Mouse (Mus musculus): Measurements from ENCODE around the gene Fam76a. TPM values are rescaled to one million over a fixed set of nuclear protein-coding genes. Genes with fewer than 3 reads are reported as not detected.

Gene Fam76a
- polyA plus RNA-seq, 1 experiment from 2014 or later = 41.9 TPM

DNA sequence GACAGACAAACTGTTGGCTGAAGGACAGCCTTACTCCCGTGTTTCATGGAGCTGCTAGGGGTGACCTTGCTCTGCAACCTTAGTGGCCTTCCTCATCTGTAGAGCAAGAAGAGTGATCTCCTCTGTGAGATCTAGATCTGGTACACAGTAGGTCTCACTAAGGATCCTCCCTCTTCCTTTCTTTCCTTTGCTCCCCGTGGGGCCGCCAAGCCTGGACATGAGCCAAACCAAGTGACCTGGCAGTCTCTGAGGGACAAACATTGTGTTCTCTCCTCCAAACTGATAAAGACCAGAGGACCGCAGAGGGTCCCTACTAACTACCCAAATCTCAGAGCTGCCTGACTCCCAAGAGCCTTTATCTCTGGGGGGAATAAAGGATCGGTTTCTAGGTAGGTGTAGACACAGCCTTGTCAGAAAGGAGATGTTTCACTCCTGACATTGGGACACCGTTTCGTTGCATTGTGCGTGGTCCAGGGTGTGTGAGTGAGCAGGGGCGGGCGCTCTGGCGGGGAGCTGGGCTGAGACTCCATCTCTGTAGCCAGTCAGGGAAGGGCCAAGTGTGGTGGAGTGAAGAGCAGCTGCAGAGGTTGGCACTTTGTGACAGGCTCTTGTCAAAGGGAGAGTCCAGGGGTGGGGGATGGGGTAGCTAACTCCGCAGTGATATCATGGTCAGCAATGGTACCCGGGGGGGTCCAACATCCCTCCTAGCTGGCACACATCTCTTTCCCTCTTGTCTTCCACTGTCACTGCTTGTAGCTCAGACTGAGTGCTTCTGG lies 38.7 kb upstream of the Fam76a start:
- no peak overlapping the region for H3K4me2 ChIP-seq (ENCODE audit: low read length)
- WGBS = 53% methylated on average over 13 of the region's 13 CpGs
- no peak for ATAC-seq (replicated peaks; ENCODE audit: low FRiP score, low TSS enrichment, low read depth)
- no peaks in the 10 kb centered on the region for H3K36me3 ChIP-seq (ENCODE audit: control insufficient read depth, insufficient read depth, low read length)
- no peak overlapping the region for H3K9ac ChIP-seq (ENCODE audit: low read length)
- H3K4me3 ChIP-seq (ENCODE audit: low read depth, low read length) = no peak overlapping the region
- no peaks in the 10 kb centered on the region for H3K27me3 ChIP-seq (replicated peaks; ENCODE audit: control insufficient read depth, insufficient read depth, low read length)
- H3K4me1 ChIP-seq (replicated peaks; ENCODE audit: control insufficient read depth, insufficient read depth, low read length) = peaks cover 30% of the 10 kb centered on the region
- peak overlapping the region; percentile 0; the same call in 1 of the 2 replicates for H3K27ac ChIP-seq (ENCODE audit: low read depth)
- no peak for DNase-seq (ENCODE audit: low spot score)
- no peaks in the 10 kb centered on the region for H3K9me3 ChIP-seq (ENCODE audit: control insufficient read depth, low read length)

DNA sequence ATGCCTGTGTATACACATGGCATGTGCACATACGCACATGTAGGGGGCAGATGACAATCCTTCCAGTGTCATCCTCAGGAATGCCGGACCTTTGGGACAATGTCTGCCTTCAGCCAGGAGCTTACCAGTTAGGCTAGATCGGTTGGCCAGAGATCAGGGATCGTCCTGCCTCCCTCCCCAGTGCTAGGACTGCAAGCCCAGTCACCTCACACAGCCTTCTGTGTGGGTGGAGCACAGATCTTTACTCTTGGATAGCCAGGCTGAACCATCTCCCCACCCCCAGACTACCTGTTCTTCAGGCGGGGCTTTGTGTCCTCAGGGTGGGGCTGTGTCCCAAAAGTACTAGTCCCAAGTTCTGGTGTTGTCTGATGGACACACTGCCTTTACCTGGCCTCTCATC lies 38.0 kb upstream of the Fam76a start:
- Histone ChIP-seq H3K9me3 (ENCODE audit: control insufficient read depth, low read length) (no peaks in the 10 kb centered on the region), H3K27me3 (replicated peaks; ENCODE audit: control insufficient read depth, insufficient read depth, low read length) (no peaks in the 10 kb centered on the region), H3K27ac (ENCODE audit: low read depth) (peak overlapping the region; percentile 84; the same call in 1 of the 2 replicates), H3K4me1 (replicated peaks; ENCODE audit: control insufficient read depth, insufficient read depth, low read length) (peaks cover 30% of the 10 kb centered on the region), H3K36me3 (ENCODE audit: control insufficient read depth, insufficient read depth, low read length) (no peaks in the 10 kb centered on the region), H3K4me3 (ENCODE audit: low read depth, low read length) (no peak overlapping the region), H3K9ac (ENCODE audit: low read length) (no peak overlapping the region), H3K4me2 (ENCODE audit: low read length) (no peak overlapping the region)
- DNase-seq (ENCODE audit: low spot score) (no peak), ATAC-seq (replicated peaks; ENCODE audit: low FRiP score, low TSS enrichment, low read depth) (0 out of 2 replicates have a peak, but pooled peaks have one; percentile 20)
- WGBS = 39% methylated on average over 5 of the region's 5 CpGs

DNA sequence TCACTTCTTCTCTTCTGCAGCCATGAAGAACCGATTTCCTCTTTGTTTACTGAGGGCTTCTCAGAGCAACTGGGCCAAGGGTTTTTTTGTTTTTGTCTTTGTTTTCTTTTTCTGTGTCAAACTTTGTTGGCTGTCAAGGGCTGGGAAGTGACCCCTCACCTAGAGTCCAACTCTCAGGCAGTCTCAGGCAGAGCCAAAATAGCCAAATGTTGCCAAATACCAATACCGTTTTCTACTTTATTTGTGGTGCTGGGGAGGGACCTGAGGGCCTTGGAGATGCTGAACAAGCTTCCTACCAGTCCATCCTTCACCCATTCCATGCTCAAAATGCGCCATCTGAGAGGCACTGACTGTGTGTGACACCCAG lies 37.3 kb upstream of the Fam76a start:
- H3K27me3 ChIP-seq (replicated peaks; ENCODE audit: control insufficient read depth, insufficient read depth, low read length) = no peaks in the 10 kb centered on the region

DNA sequence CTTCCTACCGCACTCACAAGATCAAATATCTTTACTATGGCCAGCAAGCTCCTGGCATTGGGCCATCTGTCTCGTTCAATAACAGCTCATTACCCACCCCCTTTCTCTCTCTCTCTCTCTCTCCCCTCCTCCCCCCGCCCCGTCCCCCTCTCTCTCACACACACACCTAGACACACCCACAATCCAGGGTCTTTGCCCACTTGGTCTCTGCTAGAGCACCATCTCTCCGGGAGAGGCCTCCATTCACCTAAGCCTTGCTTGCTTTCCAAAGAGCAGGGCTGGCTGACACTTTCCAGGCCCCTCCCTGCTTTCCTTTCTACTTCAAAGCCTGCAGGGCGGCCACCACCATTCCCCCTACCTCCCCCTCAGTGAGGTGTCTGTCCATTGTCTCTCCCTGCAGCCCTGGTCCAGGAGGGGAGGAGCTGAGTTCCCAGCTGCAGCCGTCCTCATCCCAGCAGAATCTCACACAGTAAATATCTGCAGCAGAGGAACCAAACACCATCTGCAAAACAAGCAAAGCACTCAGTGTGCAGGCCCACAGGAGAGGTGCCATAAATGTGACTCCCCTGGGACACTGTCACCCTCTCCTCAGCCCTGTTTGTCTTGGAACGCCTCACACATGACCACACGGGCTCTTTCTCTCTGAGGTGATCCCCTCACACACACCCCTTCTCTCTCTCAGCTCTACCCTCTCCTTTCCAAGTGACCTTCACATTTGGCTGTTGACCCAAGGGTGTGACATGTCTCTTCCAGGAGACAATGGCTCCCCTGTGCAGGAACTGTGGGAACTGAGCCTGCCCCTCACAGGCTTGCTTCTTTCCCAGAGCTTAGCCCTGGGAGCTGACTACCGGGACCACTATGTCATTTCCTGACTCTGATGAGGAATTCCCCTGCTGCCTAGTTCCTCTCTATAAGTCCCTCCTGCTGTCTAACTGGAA lies 36.7 kb upstream of the Fam76a start:
- no peak overlapping the region for H3K4me3 ChIP-seq (ENCODE audit: low read depth, low read length)
- peaks cover 30% of the 10 kb centered on the region for H3K4me1 ChIP-seq (replicated peaks; ENCODE audit: control insufficient read depth, insufficient read depth, low read length)
- H3K9me3 ChIP-seq (ENCODE audit: control insufficient read depth, low read length) = no peaks in the 10 kb centered on the region
- WGBS = 6% methylated on average over 10 of the region's 10 CpGs
- peak overlapping the region; percentile 84 for H3K27ac ChIP-seq (ENCODE audit: low read depth)
- H3K9ac ChIP-seq (ENCODE audit: low read length) = no peak overlapping the region
- peak; percentile 73 for ATAC-seq (replicated peaks; ENCODE audit: low FRiP score, low TSS enrichment, low read depth)
- no peaks in the 10 kb centered on the region for H3K36me3 ChIP-seq (ENCODE audit: control insufficient read depth, insufficient read depth, low read length)
- peak overlapping the region; percentile 16 for H3K4me2 ChIP-seq (ENCODE audit: low read length)
- peak; percentile 73 for DNase-seq (ENCODE audit: low spot score)
- H3K27me3 ChIP-seq (replicated peaks; ENCODE audit: control insufficient read depth, insufficient read depth, low read length) = no peaks in the 10 kb centered on the region

More for the DNA sequence above, 37.3 kb upstream of the Fam76a start:
- peak overlapping the region; percentile 84 for H3K27ac ChIP-seq (ENCODE audit: low read depth)
- ATAC-seq (replicated peaks; ENCODE audit: low FRiP score, low TSS enrichment, low read depth) (no peak), DNase-seq (ENCODE audit: low spot score) (no peak)
- H3K9me3 ChIP-seq (ENCODE audit: control insufficient read depth, low read length) = no peaks in the 10 kb centered on the region
- no peak overlapping the region for H3K9ac ChIP-seq (ENCODE audit: low read length)
- H3K4me3 ChIP-seq (ENCODE audit: low read depth, low read length) = no peak overlapping the region
- H3K4me1 ChIP-seq (replicated peaks; ENCODE audit: control insufficient read depth, insufficient read depth, low read length) = peaks cover 30% of the 10 kb centered on the region
- WGBS = 51% methylated on average over 3 of the region's 3 CpGs
- H3K36me3 ChIP-seq (ENCODE audit: control insufficient read depth, insufficient read depth, low read length) = no peaks in the 10 kb centered on the region
- no peak overlapping the region for H3K4me2 ChIP-seq (ENCODE audit: low read length)

DNA sequence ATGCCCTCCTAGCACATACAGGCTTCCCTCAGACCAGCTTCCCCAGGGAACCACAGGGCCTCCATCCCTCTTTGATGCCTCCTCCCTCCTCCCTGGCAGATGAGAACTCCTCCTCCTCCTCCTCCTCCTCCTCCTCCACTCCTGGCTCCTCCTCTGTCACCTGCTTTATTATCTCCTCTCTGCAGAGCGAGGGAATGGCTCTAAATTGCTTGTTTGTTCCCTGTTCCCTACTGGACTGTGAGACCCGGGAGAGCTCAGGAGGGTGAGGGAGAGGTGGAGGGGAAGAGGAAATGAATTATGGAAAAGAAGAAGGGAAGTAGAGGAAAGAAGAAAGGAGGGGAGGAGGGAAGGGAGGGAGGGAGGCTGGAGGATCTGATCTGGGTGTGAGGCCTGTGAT lies 33.0 kb upstream of the Fam76a start:
- ATAC-seq (replicated peaks; ENCODE audit: low FRiP score, low TSS enrichment, low read depth) (no peak), DNase-seq (ENCODE audit: low spot score) (no peak)
- Histone ChIP-seq H3K9me3 (ENCODE audit: control insufficient read depth, low read length) (no peaks in the 10 kb centered on the region), H3K4me3 (ENCODE audit: low read depth, low read length) (no peak overlapping the region), H3K27ac (ENCODE audit: low read depth) (no peak overlapping the region), H3K4me1 (replicated peaks; ENCODE audit: control insufficient read depth, insufficient read depth, low read length) (peaks cover 20% of the 10 kb centered on the region), H3K36me3 (ENCODE audit: control insufficient read depth, insufficient read depth, low read length) (no peaks in the 10 kb centered on the region), H3K27me3 (replicated peaks; ENCODE audit: control insufficient read depth, insufficient read depth, low read length) (no peaks in the 10 kb centered on the region), H3K9ac (ENCODE audit: low read length) (no peak overlapping the region), H3K4me2 (ENCODE audit: low read length) (no peak overlapping the region)
- 13% methylated on average over 2 of the region's 2 CpGs for WGBS

DNA sequence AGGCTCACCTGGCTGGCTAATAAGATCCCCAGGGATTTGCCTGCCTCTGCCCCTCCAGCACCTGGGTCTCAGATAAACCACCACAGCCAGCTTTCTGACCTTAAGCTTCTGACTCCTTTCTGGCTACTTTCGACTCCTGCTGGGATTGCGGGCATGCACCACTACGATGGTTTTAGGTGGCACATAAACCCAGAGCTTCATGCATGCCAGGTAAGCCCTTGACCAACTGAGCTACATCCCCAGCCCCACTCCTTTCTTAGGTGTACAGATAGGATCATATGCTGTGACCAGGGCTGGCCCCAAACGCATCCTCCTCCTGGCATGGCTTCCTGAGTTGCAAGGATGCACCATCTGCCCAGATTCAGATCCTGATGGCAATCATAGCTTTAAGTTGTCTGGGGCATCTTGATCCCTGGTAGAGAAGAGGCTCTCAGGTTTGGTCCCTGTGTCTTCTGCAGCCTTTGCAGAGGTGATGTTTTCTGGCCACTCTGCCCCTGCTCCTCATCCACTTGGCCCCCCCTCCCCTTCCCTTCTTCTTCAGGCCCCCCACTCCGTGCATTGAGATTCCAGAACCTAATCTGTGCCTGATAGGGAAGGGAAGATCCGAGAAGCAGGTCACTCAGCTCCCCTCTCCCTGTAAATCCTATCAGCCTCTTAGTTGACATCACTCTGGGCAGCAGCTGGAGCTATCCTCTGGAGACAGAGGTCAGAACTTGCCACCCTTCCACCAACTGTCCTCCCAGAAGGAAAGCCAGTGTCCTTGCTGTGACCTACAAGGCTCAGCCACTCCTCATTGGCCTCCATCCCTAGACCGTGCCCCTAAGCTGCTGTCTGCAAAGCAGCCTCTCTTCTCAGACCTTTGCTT lies 32.4 kb upstream of the Fam76a start:
- no peak for ATAC-seq (replicated peaks; ENCODE audit: low FRiP score, low TSS enrichment, low read depth)
- Histone ChIP-seq H3K36me3 (ENCODE audit: control insufficient read depth, insufficient read depth, low read length) (no peaks in the 10 kb centered on the region), H3K27ac (ENCODE audit: low read depth) (no peak overlapping the region), H3K9ac (ENCODE audit: low read length) (no peak overlapping the region), H3K4me1 (replicated peaks; ENCODE audit: control insufficient read depth, insufficient read depth, low read length) (peaks cover 14% of the 10 kb centered on the region), H3K4me2 (ENCODE audit: low read length) (no peak overlapping the region), H3K27me3 (replicated peaks; ENCODE audit: control insufficient read depth, insufficient read depth, low read length) (no peaks in the 10 kb centered on the region), H3K4me3 (ENCODE audit: low read depth, low read length) (no peak overlapping the region), H3K9me3 (ENCODE audit: control insufficient read depth, low read length) (no peaks in the 10 kb centered on the region)
- 66% methylated on average over 7 of the region's 7 CpGs for WGBS
- no peak for DNase-seq (ENCODE audit: low spot score)

DNA sequence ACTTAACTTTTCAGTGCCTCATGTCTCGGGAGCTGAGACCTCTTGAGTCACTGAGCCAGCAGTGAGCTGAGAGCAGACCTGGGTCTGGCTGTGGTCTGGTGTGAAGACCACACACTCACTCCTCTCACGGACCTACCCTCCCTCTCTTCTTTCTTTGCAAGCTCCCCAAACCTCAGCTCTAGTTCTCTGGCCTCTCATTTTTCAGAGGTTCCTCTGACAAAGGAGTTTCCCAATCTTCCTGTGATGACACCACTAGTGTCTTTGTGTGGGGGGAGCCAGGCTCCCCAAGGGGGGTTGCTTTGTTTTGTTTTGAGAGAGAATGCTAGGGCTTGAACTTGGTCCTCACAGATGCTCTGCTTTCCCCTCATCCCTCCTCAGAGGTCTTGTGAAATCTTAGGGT lies 28.6 kb upstream of the Fam76a start:
- 41% methylated on average over 2 of the region's 2 CpGs for WGBS
- H3K27ac ChIP-seq (ENCODE audit: low read depth) = no peak overlapping the region

DNA sequence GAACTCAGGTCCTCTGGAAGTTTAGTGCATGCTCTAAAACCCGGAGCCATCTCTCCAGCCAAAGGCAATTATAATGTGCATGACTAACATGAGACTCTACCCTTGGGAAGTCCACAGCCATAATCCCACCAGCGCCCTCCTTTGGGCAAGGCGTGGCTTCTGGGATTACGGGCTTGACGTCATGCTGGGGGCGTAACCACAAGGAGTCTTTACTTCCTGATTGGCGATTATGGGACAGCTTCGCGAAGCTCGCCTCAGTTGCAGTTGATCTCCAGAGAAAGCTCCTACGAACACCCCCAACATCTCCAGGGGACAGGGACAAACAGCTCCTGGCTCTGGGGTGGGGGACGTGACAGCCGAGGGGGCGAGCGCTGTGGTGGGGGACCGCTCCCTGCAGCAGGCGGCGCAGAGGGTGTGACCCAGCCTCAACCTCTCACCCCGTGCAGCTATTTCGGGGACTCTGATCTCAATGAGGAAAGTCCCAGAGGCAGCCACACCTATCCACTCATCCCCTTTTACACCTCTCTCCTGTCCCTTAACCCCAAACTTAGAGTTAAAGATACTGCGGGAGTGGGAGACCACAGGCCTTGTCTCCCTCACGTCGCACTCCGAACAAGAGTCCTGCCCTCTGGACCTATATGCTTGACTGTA lies 27.6 kb upstream of the Fam76a start:
- 42% methylated on average over 24 of the region's 24 CpGs for WGBS
- H3K9ac ChIP-seq (ENCODE audit: low read length) = no peak overlapping the region
- no peaks in the 10 kb centered on the region for H3K36me3 ChIP-seq (ENCODE audit: control insufficient read depth, insufficient read depth, low read length)
- ATAC-seq (replicated peaks; ENCODE audit: low FRiP score, low TSS enrichment, low read depth) (no peak), DNase-seq (ENCODE audit: low spot score) (no peak)
- H3K9me3 ChIP-seq (ENCODE audit: control insufficient read depth, low read length) = no peaks in the 10 kb centered on the region
- H3K27ac ChIP-seq (ENCODE audit: low read depth) = no peak overlapping the region
- no peaks in the 10 kb centered on the region for H3K27me3 ChIP-seq (replicated peaks; ENCODE audit: control insufficient read depth, insufficient read depth, low read length)
- H3K4me2 ChIP-seq (ENCODE audit: low read length) = peak overlapping the region; percentile 38; the same call in 1 of the 2 replicates
- peaks cover 17% of the 10 kb centered on the region for H3K4me1 ChIP-seq (replicated peaks; ENCODE audit: control insufficient read depth, insufficient read depth, low read length)
- H3K4me3 ChIP-seq (ENCODE audit: low read depth, low read length) = no peak overlapping the region

More for the DNA sequence above, 28.6 kb upstream of the Fam76a start:
- Histone ChIP-seq H3K4me1 (replicated peaks; ENCODE audit: control insufficient read depth, insufficient read depth, low read length) (peaks cover 13% of the 10 kb centered on the region), H3K9me3 (ENCODE audit: control insufficient read depth, low read length) (no peaks in the 10 kb centered on the region), H3K9ac (ENCODE audit: low read length) (no peak overlapping the region), H3K4me3 (ENCODE audit: low read depth, low read length) (no peak overlapping the region), H3K36me3 (ENCODE audit: control insufficient read depth, insufficient read depth, low read length) (no peaks in the 10 kb centered on the region), H3K27me3 (replicated peaks; ENCODE audit: control insufficient read depth, insufficient read depth, low read length) (no peaks in the 10 kb centered on the region), H3K4me2 (ENCODE audit: low read length) (no peak overlapping the region)
- ATAC-seq (replicated peaks; ENCODE audit: low FRiP score, low TSS enrichment, low read depth) (no peak), DNase-seq (ENCODE audit: low spot score) (no peak)

Measured in intestine, embryonic 14.5 days (tissue).